Mouse (Mus musculus) layer of hippocampus, postnatal 36 days (tissue): ENCODE data around the gene Smpdl3b. TPM values are rescaled to one million over a fixed set of nuclear protein-coding genes. Genes with fewer than 3 reads are reported as not detected.

ENCODE experiments used
- DNase-seq, 2 experiments: peaks; one replicate each; pipeline ENCODE4 v3.0.0; 2022
- total RNA-seq, 2 experiments: library from RNA; stranded (reverse); gene quantifications; 2 replicates each; pipeline ENCODE4 v1.2.3; 2021

Smpdl3b gene
- total RNA-seq, 2 experiments from 2014 or later: 3.1 to 3.6 TPM

DNA sequence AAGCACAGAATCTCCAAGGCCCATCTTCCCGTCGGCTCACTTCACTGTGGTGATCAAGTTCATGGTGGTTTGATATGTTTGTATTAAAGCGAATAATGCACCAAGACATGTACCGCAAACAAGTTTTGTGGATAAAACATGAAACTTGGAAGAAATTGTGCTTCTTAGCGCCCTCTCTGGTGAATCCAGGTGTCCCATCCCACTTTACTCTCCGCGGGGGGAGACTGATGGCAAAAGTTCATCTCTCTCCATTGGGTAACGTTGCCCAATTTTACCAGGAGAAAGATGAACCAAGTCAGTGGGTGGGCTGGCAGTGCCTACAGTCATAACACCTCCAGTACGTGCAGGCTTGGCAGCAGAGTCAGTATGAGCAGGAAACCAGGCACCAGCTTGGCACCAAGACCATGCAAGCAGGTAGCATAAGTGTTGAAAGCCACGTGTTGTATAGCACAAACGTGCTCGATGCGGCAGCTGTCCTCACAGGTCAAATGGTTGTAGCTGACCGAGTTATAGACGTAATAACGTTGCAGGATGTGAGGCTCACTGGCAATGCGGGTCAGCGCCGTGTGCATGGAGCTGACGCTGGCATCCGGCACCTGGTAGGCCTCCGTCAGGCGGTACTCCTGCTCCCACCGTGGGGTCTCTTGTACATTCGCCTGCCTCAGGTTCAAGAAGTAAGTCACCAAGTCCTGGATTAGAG lies 23.8 kb downstream of the Smpdl3b start:
- DNase-seq: no peak

GRCm38 (mm10) chr4:132732148-132732684 lies 24.8 kb downstream of the Smpdl3b start, which contains the start of gene Xkr8:
Gene Xkr8 (minus strand): TSS chr4:132732546.
- peak; percentile 58 to 71 for DNase-seq

DNA sequence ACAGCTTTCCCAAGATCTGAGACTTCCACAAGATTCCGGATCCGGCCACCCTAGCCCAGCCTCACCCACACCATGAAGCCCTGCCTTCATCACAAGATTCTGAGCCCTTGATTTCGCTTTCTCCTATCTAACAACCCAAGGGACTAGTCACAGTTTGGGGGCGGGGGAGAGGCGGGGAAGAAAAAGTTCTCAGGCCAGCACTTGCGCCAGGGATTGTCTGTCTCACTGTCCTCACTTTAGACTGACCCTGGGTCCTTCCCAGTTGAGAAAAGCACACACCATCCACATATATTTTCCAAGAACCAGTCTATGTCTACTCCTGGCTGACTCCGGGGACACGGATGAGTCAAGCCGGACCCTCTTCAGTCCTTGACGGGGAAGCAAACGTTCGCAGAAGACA lies 25.4 kb downstream of the Smpdl3b start:
- DNase-seq: no peak

DNA sequence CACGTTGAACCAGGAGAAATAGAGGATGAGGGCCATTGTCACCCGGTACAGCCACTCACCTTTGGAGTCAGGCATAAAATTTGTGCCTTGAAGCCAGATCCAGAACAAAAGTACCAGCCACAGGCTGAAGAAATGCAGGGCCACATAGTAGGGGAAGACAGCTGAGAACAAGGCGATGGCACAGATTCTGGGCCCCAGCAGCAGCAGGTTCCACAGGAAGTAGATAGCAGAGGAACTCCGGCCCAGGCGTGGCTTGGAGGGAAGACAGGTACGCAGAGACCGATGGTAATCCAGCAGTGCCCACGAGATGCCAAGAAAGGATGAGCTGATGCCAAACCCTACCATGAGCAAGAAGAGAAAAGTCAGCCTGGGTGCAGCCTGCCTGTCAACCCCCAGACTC lies 28.8 kb downstream of the Smpdl3b start:
- no peak for DNase-seq

DNA sequence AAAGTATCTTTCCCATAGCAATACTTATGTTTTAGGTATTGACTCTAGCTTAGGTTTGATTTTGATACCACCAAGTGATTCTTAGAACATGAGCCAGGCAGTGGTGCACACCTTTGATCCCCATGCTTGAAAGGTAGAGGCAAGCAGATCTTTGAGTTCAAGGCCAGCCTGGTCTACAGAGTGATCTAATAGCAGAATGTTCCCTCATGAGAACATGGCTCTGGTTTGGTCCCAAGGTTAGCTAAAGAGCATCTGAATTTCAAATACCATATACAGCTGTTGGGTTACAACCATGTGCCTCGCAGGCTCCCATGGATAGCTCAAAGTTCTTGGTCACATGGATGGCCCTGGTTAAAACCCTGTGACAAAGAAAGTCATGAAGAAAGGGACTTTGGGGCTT lies 38.8 kb downstream of the Smpdl3b start:
- DNase-seq: no peak

GRCm38 (mm10) chr4:132713181-132713580 lies 43.9 kb downstream of the Smpdl3b start:
- no peak for DNase-seq

DNA sequence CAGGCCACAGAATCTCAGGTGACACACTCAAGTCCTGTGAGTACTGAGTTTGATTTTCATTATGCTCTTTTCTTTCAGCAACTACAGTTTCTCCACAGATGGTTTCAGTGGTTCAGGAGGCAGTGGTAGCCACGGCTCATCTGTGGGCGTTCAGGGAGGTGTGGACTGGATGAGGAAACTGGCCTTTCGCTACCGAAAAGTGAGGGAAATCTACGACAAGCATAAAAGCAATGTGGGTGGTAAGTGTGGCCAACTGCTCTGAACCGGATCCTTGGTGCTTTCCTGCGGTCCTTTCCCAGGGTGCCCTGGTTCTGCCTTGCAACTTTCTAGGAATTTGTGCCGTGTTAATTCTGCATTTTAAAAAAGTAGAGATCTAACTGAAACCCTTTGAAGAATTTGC lies 50.2 kb downstream of the Smpdl3b start:
- no peak for DNase-seq

GRCm38 (mm10) chr4:132702076-132702475 lies 55.0 kb downstream of the Smpdl3b start:
- no peak for DNase-seq

- no peak for DNase-seq
Measured at GRCm38 (mm10) chr4:132693366-132693765, 63.7 kb downstream of the Smpdl3b start.

GRCm38 (mm10) chr4:132689634-132690033 lies 67.4 kb downstream of the Smpdl3b start:
- DNase-seq: no peak

Other genes starting within 250 kb of the Smpdl3b start
- gene Sesn2, start 246.8 kb downstream of the Smpdl3b start, total RNA-seq: 10 to 100 TPM; 12.8 to 13.5 TPM
- gene Atpif1, start 223.6 kb downstream of the Smpdl3b start, total RNA-seq: 100 to 1,000 TPM; 415 to 443 TPM
- gene Dnajc8, start 221.7 kb downstream of the Smpdl3b start, total RNA-seq: 10 to 100 TPM; 77.9 to 86.7 TPM
- 1 to 10 TPM; 1.2 TPM for gene Ptafr, start 193.2 kb downstream of the Smpdl3b start, total RNA-seq
- gene Eya3, start 118.3 kb downstream of the Smpdl3b start, total RNA-seq: 10 to 100 TPM; 24.2 to 24.3 TPM
- gene Xkr8, start 24.7 kb downstream of the Smpdl3b start, total RNA-seq: 1 to 10 TPM; 2.3 to 5.5 TPM
- 10 to 100 TPM; 12.8 to 13.5 TPM for gene Rpa2, start 11.1 kb upstream of the Smpdl3b start, total RNA-seq
- gene Themis2, start 39.1 kb upstream of the Smpdl3b start, total RNA-seq: under 1 TPM; 0.66 to 0.82 TPM
- gene Ppp1r8, start 85.9 kb upstream of the Smpdl3b start, total RNA-seq: 10 to 100 TPM; 40.3 to 41.9 TPM
- gene Stx12, start 127.3 kb upstream of the Smpdl3b start, total RNA-seq: 100 to 1,000 TPM; 102 to 108 TPM
- gene Fam76a, start 165.3 kb upstream of the Smpdl3b start, total RNA-seq: 10 to 100 TPM; 52.4 to 53.3 TPM
- under 1 TPM in 1 of 2 experiments, not detected in 1; 0.66 TPM for gene Fgr, start 216.8 kb upstream of the Smpdl3b start, total RNA-seq